Mouse (Mus musculus) left cerebral cortex, postnatal 10 days (tissue): ENCODE measurements at regions not wholly inside any gene's neighbourhood (a gene's known extent, or its start where the extent isn't known, plus 50 kb on each side); places are given as distances from the start of the nearest gene placed in this dataset.

Experiments
- DNase-seq, 2 experiments: peaks; one replicate each; pipeline ENCODE4 v3.0.0; 2021 to 2022; ENCODE audit warnings: low spot score in 2 of 2, mixed read lengths in 1 of 2; ENCODE audit errors: extremely low spot score in 1 of 2
- intact Hi-C: fragments of 180-260 bp; cut with DNase I; formaldehyde crosslinking; loops from one replicate; pipeline ENCODE4 v1.15.1; 2025

DNA sequence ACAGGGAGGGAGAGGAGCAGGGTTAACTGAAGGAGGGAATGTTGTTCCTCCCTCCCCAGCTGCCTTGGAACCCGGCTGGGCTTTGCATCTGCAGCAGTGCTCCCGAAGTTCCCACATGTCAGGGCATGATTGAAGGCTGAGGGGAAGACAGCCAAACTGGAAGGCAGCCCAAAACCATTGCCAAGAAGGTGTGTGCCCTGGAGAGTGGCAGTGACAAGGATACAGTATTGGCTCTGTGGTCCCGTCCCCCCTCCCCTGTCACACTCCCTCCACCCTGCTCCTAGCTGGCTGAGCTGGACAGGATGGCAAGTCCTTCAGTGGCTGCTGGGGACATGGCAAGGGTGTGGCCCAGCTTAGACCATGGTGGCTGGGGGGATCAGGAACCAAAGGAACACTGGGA, 79.1 kb downstream of the Cyp26b1 start:
- intact Hi-C loops, result no loop called here
- DNase-seq, result no peak

DNA sequence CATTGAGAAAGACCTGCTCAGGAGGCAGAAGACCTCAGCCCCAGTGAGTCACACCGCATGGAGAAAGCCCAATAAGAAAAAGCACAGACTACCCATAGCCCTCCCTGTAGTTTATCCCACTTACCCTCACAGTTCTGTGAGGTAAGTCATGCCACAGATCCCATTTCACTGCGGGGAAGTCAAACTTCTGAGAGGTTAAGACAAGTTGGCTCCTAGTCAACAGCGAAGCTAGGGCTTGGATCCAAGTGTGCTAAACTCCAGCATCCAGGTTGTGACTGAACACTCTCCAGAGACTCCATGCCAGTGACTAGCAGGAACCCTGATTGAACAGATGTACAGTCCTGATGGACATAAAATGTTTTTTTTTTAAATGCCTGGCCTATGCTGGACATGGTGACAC, 85.1 kb downstream of the Cyp26b1 start:
- peak in 1 of 2 experiments; percentile 5 for DNase-seq
- intact Hi-C loops, result no loop called here

DNA sequence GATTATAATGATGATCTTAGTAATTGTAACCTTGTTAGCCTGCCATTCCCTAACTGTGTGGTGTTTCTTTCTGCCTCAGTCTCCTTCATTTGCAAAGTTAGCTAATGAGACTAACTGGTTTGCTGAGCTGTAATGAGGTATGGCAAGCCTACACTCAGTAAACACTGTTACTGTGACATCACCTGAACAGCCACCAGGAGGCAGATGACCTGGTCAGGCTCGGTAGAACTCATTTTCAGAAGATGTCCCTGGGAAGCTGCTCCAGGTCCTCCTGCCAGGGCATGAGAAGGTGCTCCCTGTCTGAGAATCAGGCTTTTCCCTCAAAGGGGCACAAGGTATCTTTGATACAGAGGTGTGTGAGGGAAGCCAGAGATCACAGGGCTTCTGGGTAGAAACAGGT, 87.0 kb downstream of the Cyp26b1 start:
- intact Hi-C loops, result no loop called here
- peak in 1 of 2 experiments; percentile 11 for DNase-seq

DNA sequence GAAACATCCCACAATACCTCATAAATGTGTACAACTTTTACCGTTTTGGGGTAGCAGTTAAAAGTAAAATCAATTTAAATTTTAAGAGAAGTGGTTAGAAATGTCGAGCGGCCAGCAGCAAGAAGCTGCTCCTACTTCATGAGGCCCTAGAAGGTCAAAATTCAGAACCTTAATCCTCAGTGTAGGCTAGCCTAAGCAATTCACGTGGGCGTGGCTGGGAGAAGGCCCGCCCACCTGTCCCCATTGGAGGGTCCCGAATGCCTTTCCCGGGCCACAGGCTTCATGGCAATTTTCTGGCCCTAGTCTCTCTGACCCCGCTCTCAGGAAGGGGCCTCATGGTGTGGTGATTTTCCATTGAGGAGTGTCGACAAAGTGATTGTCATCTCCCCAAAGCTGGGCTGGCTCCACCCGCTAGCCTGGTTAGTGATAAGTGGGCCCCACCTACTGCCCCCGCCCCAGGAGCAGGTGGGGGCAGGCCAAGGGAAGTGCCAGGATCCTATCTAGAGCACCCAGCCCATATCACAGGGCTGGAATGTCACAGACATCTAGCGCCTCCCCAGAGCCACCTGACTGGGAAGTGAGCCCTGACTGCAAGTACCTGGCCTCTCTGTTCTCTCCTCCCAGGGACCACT, 93.3 kb downstream of the Cyp26b1 start:
- DNase-seq, result no peak
- intact Hi-C loops, result no loop called here

DNA sequence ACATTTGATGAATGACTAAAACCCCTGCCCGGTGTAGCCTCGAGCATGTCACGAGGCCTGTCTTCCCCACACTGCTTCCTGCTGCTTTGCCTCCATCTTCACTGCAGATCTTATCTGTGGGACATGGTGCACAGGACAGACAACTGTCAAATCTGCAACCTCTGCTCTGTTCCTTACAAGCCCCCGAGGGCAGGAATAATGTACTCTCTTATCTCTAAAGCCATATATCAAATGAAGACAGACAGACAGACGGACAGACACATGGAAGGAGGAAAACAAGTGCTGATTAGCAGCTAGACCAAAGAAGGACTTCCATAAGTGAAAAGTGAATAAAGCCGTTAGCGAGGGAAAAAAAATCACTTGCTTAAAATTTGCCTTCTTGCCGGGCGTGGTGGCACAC, 95.6 kb downstream of the Cyp26b1 start:
- DNase-seq, result no peak
- intact Hi-C loops, result no loop called here

DNA sequence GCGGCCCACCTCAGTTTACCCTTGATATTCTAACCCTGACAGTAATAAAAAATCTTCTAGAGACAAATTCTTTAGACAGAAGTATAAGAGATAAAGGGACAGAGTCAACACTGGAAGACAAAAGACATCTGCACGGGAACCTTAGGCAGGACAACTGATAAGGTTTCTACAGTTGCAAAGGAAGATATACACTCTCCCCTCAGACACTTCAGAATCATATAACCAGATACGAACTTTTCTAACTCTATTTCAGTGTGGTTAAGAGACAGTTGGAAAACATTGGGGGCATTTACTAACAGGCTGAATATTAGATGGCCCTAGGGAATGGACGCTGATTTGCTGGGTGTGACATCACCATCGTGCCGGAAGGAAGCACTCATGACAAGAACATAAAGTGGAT, 100.0 kb downstream of the Cyp26b1 start:
- intact Hi-C loops, result no loop called here

DNA sequence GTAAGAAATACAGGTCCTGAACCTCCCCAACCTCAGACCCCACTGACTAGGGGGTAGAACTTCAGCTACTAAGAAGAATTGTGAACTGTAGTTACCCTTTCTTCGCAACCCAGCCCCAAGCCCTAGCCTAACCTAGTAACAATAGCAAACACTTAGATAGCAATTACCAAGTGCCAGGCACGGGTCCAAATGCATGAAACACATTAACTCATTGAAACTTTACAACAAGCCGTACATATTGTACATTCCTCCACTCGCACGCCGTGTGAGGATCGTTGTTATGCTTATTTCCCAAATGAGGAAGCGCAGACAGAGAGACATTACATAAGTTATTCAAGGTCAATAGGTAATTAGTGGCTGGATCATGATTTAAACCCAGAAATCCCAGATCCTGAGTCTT, 100.5 kb downstream of the Cyp26b1 start:
- DNase-seq, result no peak
- intact Hi-C loops, result no loop called here

More for the DNA sequence above, 100.0 kb downstream of the Cyp26b1 start:
- DNase-seq, result no peak

DNA sequence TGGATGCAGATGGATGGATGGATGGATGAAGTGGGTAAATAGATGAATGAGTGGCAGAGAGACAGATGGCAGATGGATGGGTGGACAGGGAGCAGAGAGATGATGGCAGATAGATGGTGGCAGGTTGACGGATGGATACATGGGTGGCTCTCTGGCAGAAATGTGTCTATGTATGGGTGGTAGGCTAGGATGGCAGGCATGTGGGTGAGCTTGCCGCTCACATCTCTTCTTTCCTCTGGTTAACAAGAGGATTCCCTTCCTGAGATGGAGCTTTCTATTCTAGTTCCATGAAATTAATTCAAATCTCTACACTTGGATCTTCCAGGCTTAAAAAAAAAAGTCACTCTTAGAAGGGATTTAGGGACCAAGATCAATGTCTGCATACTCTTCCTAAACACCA, 101.1 kb downstream of the Cyp26b1 start:
- no peak for DNase-seq
- intact Hi-C loops, result no loop called here

DNA sequence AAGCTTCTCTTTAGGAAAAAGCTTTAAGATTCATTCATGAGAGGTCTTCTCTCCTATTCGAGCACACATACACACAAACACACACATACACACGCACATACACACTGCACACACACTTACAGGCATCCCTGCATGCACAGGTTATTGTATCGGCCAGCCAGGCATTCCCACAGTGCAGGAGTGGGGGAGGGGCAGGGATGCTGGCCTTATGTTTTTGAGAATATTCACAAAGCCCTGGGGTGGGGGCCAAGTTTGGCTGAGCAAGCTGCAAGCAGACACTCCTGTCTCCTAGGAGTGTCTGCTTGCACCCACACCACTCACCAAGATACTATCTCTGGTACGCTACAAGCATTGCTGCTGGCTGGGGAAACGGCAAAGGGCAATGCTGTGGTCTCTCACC, 102.6 kb downstream of the Cyp26b1 start:
- intact Hi-C loops, result no loop called here
- DNase-seq, result no peak

DNA sequence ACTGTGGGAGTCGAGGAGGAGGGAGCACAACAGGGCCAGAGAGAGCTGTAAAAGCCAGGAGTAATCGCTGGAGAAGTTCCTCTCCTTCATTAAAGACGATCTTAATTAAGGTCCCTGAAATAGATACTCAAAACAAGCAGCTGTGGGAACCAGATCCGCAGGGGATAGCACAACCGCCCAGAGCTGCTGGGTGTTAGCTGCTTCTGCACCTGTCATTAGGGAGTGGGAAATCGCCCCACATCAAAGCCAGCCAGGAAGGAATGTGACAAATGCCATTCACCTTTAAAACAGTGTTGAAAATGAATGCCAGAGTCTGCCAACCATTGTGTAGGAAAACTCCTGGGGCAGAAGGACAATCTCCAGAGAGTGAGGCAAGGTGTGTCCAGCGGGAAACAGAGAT, 112.5 kb downstream of the Cyp26b1 start:
- intact Hi-C loops, result no loop called here
- DNase-seq, result no peak

DNA sequence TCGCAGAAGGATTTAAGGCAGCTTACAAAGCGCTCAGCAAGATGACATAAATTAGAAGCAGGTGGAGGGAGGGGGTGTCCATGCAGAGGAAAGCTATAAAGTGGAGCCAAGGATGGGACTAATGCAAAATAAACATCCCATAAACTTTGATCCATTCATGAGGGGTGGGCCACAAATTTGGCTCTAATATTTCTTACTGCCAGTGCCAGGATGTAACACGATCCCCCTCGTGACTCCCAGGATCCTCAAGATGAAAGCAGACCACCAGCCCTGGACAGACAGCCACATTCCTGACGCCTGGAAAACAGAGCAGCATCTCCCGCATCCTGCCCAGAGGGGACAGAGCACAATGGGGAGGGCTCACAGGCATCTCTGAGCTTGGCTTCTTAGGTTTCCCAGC, 116.6 kb downstream of the Cyp26b1 start:
- peak in 1 of 2 experiments; percentile 17 for DNase-seq
- intact Hi-C loops, result no loop called here

DNA sequence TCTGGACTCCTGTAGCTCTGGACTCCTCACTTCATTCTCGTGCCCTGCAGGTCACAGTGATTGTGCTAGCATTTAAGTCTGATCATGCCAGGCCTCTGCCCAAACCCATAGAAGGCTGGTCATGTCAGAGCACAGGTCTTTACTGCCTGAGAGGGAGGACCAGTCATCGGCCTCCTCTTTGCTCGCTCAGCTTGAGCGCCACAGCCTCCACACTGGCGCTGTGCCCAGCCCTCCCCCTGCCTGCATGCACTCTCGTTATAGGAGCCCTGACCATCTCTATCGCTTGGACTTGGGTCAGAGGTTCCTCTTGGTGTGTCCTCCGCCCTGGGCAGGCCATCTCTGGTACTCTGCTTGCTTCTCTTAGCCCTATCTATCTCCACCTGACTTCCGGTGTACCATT, 117.2 kb downstream of the Cyp26b1 start:
- peak in 1 of 2 experiments; percentile 67 for DNase-seq
- intact Hi-C loops, result no loop called here

DNA sequence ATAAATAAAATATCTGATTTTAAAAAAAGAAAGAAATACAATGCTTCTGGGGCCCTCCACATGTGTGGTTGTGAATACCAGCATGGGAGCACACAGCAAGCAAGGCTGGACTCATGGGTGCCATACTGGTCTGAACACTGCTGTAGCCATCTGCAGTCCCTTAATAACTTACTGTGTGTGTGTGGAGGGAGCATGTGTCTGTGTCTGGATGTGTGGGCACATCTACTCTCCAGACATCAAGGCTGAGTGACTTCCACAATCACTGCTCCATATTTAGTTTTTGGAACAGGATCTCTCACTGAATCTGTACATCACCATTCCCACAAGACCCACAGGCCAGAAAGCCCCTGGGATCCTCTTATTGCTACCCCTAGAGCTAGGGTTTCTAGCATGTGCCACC, 118.9 kb downstream of the Cyp26b1 start:
- DNase-seq, result no peak

DNA sequence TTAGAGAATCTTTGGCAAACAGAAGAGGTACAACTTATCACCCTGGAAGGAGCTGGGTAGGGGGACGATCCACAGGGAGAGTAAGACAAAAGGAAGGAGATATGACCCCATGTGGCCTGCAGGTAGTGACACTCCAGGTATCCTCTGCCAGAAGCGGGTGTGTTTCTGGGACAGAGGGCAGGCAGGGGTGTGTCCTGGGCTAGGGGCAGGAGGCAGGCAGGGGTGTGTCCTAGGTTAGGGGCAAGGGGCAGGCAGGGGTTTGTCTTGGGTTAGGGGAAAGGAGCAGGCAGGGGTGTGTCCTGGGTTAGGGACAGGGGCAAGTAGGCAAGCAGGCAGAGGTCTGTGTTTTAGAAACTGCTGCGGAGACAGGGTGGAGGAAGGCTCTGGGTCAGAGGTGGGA, 120.5 kb downstream of the Cyp26b1 start:
- no peak for DNase-seq
- intact Hi-C loops, result no loop called here

More for the DNA sequence above, 118.9 kb downstream of the Cyp26b1 start:
- intact Hi-C loops, result no loop called here

DNA sequence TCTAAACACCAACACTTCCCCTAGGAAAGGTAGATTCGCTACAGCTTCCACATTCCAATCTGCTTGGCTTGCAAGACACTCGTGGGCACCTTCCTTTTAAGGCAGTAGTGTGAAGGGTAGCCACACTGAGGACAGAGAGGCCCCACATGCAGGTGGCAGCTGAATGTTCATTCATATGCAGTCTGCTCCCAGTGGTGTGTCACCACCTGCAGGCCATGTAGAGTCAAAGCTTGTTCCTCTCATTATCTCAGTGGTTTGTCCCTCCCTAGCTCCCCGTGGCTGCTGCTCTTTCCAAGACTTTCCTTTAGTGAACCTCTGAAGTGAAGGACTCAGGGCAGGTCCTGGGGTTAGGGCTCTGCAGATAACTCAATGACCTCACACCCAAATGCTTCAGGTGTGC, 121.4 kb downstream of the Cyp26b1 start:
- intact Hi-C loops, result no loop called here
- no peak for DNase-seq

DNA sequence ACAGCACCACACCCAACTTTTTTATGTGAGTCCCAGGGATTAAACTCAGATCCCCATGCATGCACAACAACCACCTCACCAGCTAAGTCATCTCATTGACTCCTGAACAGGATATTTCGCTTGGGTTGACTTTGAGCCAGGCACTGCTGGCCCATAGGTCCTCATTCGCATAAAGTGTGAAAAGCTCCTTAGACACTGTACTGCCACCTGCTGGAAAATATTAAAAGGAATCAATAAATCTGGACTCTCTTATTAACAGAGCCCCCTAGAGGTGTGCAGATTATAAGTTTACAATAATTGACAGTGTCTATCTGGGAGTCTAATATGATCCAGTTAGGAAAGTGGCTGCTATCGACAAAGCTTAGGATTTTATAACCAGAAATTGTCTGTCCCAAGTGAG, 126.4 kb downstream of the Cyp26b1 start:
- intact Hi-C loops, result no loop called here

DNA sequence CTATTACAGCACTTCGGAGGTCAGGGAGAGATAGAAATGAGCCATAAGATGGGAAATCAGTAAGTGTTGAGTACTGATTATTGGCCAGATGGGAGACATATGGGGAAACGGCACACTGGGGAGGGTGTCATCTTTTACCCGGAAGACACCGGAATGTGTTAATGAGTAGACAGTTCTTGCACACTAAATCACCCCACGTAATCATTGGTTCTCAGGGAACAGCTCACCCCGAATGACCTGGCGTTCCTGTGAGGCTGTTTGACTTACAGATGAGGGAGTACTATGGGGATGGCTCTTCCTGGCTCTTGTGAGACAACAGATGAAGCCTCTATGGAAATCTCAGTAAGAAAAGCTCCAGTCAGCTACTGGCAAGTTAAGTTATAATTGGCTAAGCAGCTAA, 127.5 kb downstream of the Cyp26b1 start:
- intact Hi-C loops, result no loop called here
- DNase-seq, result peak in 1 of 2 experiments; percentile 32

More for the DNA sequence above, 126.4 kb downstream of the Cyp26b1 start:
- no peak for DNase-seq

DNA sequence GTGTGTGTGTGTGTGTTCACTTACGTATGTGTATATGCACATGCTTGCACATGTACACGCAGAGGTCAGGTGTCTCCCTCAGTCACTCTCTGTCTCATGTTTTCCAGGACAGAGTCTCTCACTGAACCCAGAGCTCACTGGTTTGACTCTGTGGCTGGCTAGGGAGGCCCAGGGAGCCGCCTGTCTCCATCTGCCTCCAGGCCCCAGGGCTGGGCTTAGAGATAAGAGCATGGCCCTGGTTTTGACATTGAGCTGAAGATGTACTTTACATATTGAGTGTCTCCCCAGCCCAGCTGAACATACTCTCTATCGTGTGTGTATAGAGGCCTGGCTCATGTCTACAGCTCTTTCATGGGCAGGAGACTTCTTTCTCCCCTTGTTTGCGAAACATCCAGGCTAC, 128.1 kb downstream of the Cyp26b1 start:
- intact Hi-C loops, result no loop called here
- DNase-seq, result no peak

DNA sequence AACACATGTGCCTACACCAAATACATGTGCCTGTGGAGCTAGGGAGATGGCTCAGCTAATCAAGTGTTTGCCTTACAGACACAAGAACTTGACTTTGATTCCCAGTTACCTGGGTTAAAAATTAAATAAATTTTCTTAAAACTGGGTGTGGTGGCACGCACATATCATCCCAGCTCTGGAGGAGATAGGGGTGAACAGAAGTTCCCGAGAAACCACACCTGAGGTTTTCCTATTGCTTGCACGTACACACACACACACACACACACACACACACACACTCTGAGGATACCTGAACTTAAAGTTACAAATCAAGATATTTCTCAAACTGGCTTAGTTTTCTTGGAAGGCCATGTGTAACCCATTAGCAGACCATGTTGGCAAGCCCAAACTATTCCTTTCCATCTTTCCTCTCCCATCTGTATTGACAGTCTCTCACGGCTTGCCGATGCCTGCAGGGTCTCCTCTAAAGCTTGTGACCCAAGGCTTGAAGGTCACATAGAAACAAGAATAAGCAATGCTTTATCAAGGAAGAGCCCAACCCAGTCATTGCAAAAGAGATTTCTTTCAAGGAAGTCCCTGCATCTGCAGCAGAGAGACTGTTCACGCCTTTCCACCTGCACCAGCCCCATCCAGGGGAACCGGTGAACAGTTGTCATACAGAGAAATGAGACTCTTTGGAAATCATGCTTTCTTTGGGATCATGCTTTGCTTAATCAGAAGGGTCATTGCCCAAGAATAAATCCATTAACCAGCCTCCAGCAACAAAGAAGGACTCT, 129.9 kb downstream of the Cyp26b1 start:
- DNase-seq, result no peak
- intact Hi-C loops, result no loop called here

DNA sequence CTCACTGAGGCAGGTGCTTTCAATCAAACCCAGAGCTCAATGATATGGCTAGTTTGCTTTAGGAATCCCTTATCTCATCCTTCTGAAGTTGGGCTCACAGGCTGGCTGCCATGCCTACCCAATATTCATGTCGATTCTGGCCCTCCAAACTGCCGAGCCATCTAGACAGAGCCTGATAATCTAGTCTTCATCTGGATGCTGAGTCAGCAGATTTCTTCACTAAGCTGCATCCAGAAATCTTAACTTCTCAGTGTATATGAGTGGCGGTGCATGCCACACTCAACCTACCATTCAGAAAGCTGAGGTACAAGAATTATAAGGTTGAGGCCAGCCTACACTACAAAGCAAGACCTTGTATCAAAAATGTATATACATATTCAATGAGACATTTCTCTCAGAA, 136.9 kb downstream of the Cyp26b1 start:
- DNase-seq, result no peak
- intact Hi-C loops, result no loop called here

DNA sequence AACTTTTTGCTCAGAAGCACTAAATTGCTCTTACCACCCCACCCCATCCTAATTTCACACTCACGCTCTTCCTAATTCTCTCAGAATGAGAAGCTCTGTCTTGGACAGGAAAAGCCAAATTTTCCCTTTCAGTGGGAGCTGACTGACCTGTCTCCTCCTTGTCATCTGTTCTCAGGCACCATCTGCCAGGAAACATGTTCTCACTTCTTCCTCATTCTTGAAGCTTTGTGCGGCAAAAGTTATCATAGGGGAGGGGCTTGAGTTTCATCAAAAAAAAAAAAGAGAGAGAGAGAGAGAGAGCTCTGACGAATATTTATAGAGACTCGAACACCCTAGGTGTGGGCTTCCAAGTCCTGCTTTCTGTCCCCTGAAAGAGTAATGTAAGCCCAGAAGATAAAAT, 148.6 kb downstream of the Cyp26b1 start:
- intact Hi-C loops, result no loop called here

More for the DNA sequence above, 148.6 kb downstream of the Cyp26b1 start:
- DNase-seq, result no peak
